Mouse (Mus musculus) layer of hippocampus, adult 2 months (tissue): ENCODE data around the gene Carm1. TPM values are rescaled to one million over a fixed set of nuclear protein-coding genes. Genes with fewer than 3 reads are reported as not detected.

Source experiments
- DNase-seq, 2 experiments: peaks; one replicate each; pipeline ENCODE4 v3.0.0; 2022; ENCODE audit warnings: low spot score in 2 of 2
- H3K27ac ChIP-seq: fragments of 200-600 bp; 2 replicates; pipeline ENCODE4 v1.8.1; 2022
- H3K4me3 ChIP-seq: fragments of 200-600 bp; 2 replicates; pipeline ENCODE4 v1.8.1; 2022; ENCODE audit warnings: mild to moderate bottlenecking
- CTCF ChIP-seq: fragments of 200-600 bp; conservative IDR thresholded peaks from 2 replicates; pipeline ENCODE4 v1.8.1; 2022; ENCODE audit warnings: antibody characterized with exemption, mild to moderate bottlenecking, moderate library complexity
- long read RNA-seq, 2 experiments: library from polyadenylated mRNA; stranded (forward); transcript quantifications; one replicate each; pipeline ENCODE4 v2.0.0; 2021; ENCODE audit warnings: borderline mapping rate in 2 of 2
- total RNA-seq, 2 experiments: library from RNA; stranded (reverse); gene quantifications; 2 replicates each; pipeline ENCODE4 v1.2.3; 2021

The Carm1 gene
- 10 to 100 TPM; 75.9 to 85.6 TPM for total RNA-seq
- long read RNA-seq, experiment 1, transcript Carm1-201 (16 exons, 3,220 nt): major isoform, 91 of 120 reads
- long read RNA-seq, experiment 1, partial matches to known transcripts: 11 of 120 reads
- long read RNA-seq, experiment 1, other reads (novel, unspliced or antisense): 15 of 120 reads
- long read RNA-seq, experiment 2, transcript Carm1-201 (16 exons, 3,220 nt): major isoform, 100 of 148 reads
- long read RNA-seq, experiment 2, partial matches to known transcripts: 4 of 148 reads
- long read RNA-seq, experiment 2, other reads (novel, unspliced or antisense): 38 of 148 reads

DNA sequence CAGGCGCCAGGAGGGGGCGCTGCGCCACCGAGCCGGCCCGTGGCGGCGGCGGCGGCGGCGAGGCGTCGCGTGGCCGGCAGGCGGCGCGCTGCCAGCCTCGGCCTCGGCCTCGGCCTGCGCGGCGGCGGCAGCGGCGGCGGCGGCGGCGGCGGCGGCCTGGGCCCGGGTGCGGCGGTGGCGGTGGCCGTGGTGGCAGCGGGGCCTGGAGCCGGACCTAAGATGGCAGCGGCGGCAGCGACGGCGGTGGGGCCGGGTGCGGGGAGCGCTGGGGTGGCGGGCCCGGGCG, at the start of gene Carm1:
Gene Carm1, plus strand, starts transcription at position 106 of the 286 bp plus-strand sequence.
- DNase-seq: no peak
- peak; percentile 63; the same call in 1 of the 2 replicates for TF ChIP-seq CTCF
- H3K4me3 ChIP-seq: peak within 1 kb of the TSS; percentile 74
- H3K27ac ChIP-seq: peak within 1 kb of the TSS; percentile 97

DNA sequence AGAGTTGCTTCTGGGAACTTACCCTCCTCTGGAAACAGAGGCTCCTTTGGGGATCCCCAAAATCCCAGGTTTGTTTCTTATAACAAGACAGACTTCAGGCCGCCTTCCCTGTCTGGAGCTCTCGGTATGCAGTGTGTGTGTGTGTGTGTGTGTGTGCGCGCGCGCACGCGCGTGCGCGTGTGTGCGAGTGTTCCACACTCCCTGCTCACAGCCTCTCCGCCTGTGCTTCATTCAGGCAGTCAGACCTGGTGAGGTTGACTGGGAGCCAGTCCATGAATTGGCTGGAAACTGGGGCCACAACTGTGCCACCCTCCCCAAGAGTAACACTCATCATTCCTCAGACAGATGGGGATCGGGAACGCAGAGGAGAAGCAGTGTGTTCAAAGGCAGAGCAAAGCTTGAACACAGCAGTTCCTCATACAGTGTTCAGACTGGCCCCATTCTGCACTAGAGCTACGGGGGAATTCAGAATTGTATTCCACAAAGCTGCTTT, 49.6 kb upstream of the Carm1 start:
- H3K27ac ChIP-seq: peak overlapping the region; percentile 61; the same call in 1 of the 2 replicates
- peak; percentile 40 to 70 for DNase-seq
- no peak for TF ChIP-seq CTCF
- H3K4me3 ChIP-seq: no peak overlapping the region

DNA sequence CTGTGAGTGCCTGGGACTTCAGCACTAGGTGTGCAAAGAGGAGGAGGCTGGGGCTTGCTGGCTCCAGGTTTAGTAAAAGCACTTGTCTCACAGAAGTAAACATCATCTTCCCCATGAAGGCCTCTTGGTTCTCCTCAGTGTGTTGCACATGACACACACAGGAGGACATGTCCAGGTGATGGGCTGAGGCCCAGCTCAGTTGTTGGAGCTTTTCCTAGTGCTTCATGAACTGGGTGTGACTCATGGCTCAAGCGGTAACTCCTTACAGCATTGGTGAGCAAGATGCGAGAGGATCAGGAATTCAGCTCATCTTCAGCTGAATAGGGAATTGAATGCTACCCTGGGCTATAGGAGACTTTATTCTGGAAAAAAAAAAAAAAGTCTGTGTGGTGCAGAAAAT, 49.0 kb upstream of the Carm1 start:
- DNase-seq: no peak
- Histone ChIP-seq H3K27ac (peak overlapping the region; percentile 61; the same call in 1 of the 2 replicates), H3K4me3 (no peak overlapping the region)
- TF ChIP-seq CTCF: no peak

DNA sequence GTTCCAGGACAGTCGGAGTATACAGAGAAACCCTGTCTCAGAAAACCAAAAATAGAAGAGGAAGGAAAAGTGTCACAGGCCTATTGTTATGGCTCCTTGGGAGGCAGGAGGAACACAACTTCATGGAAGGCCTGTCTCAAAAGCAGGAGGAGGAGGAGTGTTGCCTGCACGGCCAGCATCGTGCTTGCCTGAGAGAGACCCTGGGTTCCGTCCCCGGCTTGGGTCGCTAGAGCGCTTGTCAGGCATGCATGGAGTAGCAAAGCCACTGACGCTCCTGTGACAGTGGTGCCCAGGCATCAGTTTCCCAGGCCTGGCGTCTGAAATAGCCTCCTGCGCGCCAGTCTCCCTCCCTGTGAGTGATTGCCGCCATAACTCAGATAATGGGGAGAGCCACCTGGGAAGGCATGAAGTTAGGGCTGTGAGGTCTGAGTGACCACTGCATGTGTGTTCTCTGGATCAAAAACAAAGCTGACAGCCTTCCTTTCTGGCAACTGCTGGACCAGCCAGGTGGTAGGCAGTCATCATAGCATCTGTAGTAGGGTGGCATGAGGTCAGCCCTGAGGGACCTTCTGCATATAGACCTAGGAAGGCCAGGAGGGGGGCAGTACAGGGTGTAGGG, 48.3 kb upstream of the Carm1 start:
- Histone ChIP-seq H3K27ac (no peak overlapping the region), H3K4me3 (no peak overlapping the region)
- TF ChIP-seq CTCF: no peak
- DNase-seq: no peak

DNA sequence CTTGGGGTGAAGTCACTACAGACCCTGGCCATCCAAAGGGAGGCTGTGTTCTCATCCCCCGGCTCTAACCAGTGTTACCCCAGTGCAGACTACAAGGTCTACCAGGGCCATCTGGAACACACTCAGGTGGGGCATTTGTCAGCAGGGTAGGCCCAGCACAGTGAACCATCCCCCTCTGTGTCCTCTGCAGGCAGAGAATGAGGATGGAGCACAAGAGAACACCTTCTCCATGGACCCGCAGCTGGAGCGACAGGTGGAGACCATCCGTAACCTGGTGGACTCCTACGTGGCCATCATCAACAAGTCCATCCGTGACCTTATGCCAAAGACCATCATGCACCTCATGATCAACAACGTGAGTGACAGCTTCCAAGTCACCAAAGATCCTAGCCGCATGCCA, 43.3 kb upstream of the Carm1 start:
- Histone ChIP-seq H3K4me3 (no peak overlapping the region), H3K27ac (no peak overlapping the region)
- no peak for TF ChIP-seq CTCF
- no peak for DNase-seq

DNA sequence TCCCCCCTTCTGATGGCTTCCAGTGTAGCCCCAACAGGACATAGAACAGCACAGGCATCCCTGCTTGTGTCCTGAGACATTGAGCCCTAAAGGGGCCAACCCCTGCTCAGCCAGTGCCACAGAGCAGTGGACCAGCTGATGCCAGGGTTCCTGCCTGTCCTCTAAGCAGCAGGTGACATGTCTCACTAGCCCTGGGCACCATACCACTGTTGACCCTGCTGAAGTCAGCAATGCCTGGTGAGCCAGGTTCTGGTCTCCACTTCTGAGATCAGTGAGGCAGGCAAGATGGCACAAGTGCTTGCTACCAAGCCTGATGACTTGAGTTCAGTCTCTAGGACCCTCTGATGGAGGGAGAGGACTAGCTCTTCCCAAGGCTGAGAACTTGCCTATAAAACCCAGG, 40.9 kb upstream of the Carm1 start:
- no peak overlapping the region for H3K27ac ChIP-seq
- DNase-seq: no peak
- TF ChIP-seq CTCF: no peak
- no peak overlapping the region for H3K4me3 ChIP-seq

DNA sequence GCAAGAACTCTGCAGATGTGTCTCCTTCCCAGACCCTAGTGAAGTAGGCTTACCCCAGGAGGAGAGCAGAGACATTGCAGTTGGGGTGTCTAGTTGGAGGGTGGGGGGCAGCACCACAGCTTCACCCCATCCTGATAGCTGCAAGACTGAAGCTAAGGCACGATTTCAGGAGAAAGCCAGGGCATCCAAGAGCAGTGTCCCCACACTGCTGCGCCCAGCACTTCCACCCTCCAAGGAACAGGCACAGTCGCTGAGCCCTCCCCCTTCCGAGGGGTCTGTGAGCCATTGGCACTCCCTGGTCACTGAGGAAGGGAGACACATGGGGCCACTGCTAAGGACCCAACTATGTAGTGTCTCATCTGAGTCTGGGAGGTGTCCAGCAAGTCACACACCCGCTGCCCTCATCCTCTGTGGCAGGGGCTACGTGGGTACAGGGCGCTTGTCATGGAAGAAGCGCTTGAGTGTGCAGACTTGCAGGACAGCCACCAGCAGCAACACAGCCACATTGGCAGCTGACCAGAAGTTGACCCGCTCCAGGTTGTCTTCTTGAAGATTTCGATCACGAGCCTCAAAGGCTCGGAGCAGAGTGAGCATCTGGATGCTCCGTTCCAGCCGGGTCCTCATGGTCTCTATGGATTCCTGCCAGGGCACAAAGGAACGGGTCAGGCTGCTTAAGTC, 38.8 kb upstream of the Carm1 start:
- TF ChIP-seq CTCF: no peak
- DNase-seq: no peak
- Histone ChIP-seq H3K27ac (no peak overlapping the region), H3K4me3 (no peak overlapping the region)

DNA sequence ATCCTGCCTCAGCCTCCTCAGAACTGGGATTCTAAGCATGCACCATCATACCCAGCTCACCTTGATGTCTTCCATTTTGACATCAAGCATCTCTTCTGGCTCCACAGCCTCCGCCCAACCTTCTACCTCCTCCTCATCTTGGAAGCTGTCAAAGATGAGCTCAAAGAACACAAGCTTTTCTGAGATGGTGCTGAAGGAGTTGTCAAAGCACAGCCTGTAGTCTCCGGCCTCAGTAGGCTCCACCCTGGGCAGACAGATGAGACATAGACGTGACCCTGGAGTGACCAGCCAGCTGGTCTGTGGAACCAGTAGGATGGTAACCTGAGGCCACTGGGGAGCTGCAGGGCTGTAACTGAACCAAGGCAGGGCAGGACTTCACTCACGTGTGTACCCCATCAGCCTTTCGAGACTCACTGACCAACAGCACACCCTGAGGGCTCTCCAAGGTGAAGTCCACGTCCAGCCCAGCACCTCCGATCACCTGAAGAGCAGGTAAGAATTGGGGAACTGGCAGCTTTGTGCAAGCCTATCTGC, 37.8 kb upstream of the Carm1 start:
- no peak for TF ChIP-seq CTCF
- peak overlapping the region; percentile 98 for H3K27ac ChIP-seq

DNA sequence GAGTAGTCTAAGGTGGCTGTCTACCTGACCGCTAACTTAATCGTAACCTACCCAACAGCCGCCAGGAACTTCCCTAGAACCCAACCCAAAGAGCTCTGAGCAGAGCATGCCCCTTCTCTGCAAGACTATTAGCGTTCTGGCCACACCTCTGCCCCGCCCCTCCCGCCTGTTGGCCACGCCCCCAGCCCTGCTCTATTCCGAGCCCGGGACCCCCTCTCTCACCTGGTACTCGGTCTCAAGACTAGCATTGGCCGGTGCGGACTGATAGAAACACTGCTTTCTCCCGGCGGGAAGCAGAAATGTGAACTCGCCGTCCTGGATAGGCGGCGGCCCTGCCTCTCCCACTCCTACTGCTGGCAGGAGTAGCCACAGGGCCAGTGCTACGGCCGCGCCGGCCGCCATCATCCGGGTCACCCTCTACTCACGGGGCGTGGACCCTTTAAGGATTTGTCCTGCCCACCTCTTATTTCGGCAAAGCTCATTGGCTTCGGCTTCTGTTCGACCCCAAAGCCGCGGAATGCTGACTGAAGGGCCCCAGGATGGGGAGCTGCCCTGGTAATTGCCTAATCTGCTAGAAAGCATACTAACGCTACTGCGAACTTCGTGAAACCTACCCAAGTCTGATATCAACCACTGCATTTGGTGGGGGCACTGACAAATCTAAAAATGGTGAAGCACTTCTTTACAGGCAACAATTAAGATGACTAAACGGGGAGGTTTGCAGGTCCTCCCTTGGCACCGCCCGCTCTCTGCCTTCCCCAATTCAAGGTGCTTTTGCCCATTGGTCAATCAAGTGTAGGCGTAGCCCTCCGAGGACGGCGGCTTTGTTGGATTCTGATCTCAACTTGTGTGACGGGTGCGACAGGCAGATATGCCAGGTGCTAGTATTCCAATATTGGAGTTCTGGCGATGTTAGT, 36.7 kb upstream of the Carm1 start, which contains the start of gene Tmed1:
Gene Tmed1, minus strand, starts transcription at position 481 of the 917 bp plus-strand sequence.
- H3K4me3 ChIP-seq: peak within 1 kb of the TSS; percentile 71
- no peak for TF ChIP-seq CTCF
- peak; percentile 91 to 95 for DNase-seq

More for the DNA sequence above, 37.8 kb upstream of the Carm1 start:
- peak overlapping the region; percentile 71 for H3K4me3 ChIP-seq
- DNase-seq: no peak

DNA sequence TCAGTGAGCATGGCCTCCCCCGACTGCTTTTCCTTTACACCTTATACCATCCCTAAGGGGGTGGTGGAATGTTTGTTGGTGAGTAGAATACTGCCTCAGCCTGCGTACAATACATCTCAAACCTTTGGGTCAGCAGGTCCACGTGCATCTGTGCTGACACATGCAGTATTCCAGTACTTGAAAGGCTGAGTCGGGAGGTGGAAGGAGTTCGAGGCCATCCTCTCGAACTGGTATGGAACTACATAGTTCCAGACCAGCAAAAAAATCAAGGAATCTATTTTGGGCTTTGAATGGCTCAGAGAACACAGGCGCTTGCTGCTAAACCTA, 36.0 kb upstream of the Carm1 start:
- TF ChIP-seq CTCF: no peak
- H3K4me3 ChIP-seq: peak overlapping the region; percentile 71
- peak overlapping the region; percentile 98 for H3K27ac ChIP-seq
- no peak for DNase-seq

More for the DNA sequence above, 36.7 kb upstream of the Carm1 start, which contains the start of gene Tmed1:
- H3K27ac ChIP-seq: peak within 1 kb of the TSS; percentile 98

DNA sequence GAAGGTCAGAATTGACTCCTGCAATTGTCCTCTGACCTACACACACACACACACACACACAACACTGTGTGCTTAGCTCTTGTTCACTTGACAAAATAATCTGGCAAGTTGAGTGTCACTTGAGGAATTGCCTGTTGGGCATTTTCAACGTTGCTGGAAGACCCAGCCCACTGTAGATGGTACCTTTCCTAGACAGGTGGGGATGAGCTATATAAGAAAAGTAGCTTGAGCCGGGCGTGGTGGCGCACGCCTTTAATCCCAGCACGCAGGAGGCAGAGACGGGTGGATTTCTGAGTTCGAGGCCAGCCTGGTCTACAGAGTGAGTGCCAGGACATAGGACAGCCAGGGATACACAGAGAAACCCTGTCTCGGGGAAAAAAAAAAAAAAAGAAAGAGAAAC, 35.6 kb upstream of the Carm1 start:
- Histone ChIP-seq H3K27ac (peak overlapping the region; percentile 98), H3K4me3 (peak overlapping the region; percentile 71)
- no peak for TF ChIP-seq CTCF
- no peak for DNase-seq

DNA sequence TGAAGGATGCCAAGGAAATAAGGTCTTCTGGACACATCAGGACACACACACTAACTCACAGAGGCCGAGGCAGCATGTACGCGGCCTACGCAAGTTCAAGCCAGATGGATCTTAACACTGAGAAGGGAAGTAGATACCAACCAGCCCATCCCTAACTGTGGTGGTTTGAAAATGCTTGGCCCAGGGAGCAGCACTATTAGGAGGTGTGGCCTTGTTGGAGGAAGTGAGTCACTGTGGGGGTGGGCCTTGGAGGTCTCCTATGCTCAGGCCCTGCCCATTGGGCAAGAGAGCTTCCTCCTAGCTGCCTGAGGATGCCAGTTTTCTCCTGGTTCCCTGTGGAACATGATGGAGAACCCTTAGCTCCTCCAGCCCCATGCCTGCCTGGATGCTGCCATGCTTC, 33.2 kb upstream of the Carm1 start:
- Histone ChIP-seq H3K4me3 (no peak overlapping the region), H3K27ac (no peak overlapping the region)
- TF ChIP-seq CTCF: no peak
- no peak for DNase-seq
